Mouse (Mus musculus) megakaryocyte, embryonic 14.5 days (primary cell): Measurements from ENCODE around the gene Tln2.

Experiments
- FLI1 ChIP-seq: IDR thresholded peaks from 2 replicates; pipeline ENCODE4 v1.6.1; 2012; ENCODE audit warnings: low read length, inconsistent platforms, mixed read lengths
- GATA1 ChIP-seq: IDR thresholded peaks from 3 replicates; pipeline ENCODE4 v1.6.1; 2012; ENCODE audit warnings: mixed read lengths, low read length, inconsistent platforms, borderline replicate concordance

GRCm38 (mm10) chr9:67270061-67270595 is 289.4 kb downstream of the Tln2 start:
- TF ChIP-seq GATA1 (no peak), FLI1 (no peak)
